Comparison of ENCODE assay signal across 8 mouse cellular contexts in the genomic region with DNA sequence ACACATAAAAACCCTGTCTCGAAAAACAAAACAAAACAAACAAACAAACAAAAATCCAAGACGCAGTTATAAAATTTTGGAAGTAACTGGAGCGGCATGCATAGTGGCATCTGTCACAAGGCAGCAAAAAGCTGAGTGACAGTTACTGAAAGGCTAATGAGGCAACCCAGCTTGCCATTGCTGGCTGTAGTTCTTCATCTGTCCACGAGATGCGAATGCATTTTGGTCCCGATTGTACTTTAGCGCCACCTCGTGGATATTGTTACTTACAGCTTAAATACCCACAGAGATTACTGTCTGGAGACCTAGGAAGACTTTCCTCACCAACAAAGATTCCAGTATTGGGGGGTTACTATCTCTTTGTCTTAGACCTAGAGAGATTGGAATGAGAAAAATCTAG. TPM values are rescaled to one million over a fixed set of nuclear protein-coding genes. Genes with fewer than 3 reads are reported as not detected.
DNase-seq lines count a peak whose midpoint lies in the region; ATAC-seq and TF ChIP-seq lines count a peak whose summit lies in the region.

No protein-coding gene starts in this region.

- H3K9me3 ChIP-seq in limb, embryonic 10.5 days (replicated peaks) = no peaks in the 10 kb centered on the region
- no peaks in the 10 kb centered on the region for H3K9me3 ChIP-seq in neural tube, embryonic 13.5 days

- no peak overlapping the region for H3K4me3 ChIP-seq in limb, embryonic 10.5 days
- H3K4me3 ChIP-seq in neural tube, embryonic 13.5 days = no peak overlapping the region

- H3K4me1 ChIP-seq in limb, embryonic 10.5 days = peaks cover 20% of the 10 kb centered on the region
- peaks cover 22% of the 10 kb centered on the region for H3K4me1 ChIP-seq in neural tube, embryonic 13.5 days (replicated peaks)

- no peaks in the 10 kb centered on the region for H3K27me3 ChIP-seq in limb, embryonic 10.5 days (ENCODE audit: low read depth, poor library complexity, severe bottlenecking)
- no peaks in the 10 kb centered on the region for H3K27me3 ChIP-seq in neural tube, embryonic 13.5 days

- peak; percentile 70 for DNase-seq in right cerebral cortex, adult 18-20 months
- no peak for DNase-seq in right cerebral cortex, postnatal 25 days
- peak; percentile 96 for DNase-seq in brain, embryonic 14.5 days (ENCODE audit: low read depth)
- DNase-seq in fat pad, adult 2 months (ENCODE audit: extremely low read depth, low read depth, low spot score) = peak; percentile 51
- DNase-seq in limb, embryonic 10.5 days (ENCODE audit: low spot score) = peak; percentile 72
- DNase-seq in thymus, postnatal 0 days (ENCODE audit: low spot score) = peak; percentile 94

- 20% methylated on average over 8 of the region's 8 CpGs for WGBS in limb, embryonic 10.5 days
- 19% methylated on average over 8 of the region's 8 CpGs for WGBS in neural tube, embryonic 13.5 days

- H3K9ac ChIP-seq in neural tube, embryonic 13.5 days = no peak overlapping the region

- no peak overlapping the region for H3K27ac ChIP-seq in limb, embryonic 10.5 days
- no peak overlapping the region for H3K27ac ChIP-seq in neural tube, embryonic 13.5 days (replicated peaks)

- H3K4me2 ChIP-seq in neural tube, embryonic 13.5 days = no peak overlapping the region

- ATAC-seq in inflammation-experienced regulatory T-cells, adult 6 months = peak; percentile 88
- peak; percentile 23; the same call in 1 of the 2 replicates for ATAC-seq in neural tube, embryonic 13.5 days (ENCODE audit: low read depth)

- peak; percentile 93 for TF ChIP-seq CTCF in brain, embryonic 14.5 days (IDR thresholded peaks at IDR 0.05; ENCODE audit: borderline replicate concordance, extremely low read depth, insufficient read depth, insufficient read length)

- peaks cover 9% of the 10 kb centered on the region for H3K36me3 ChIP-seq in limb, embryonic 10.5 days
- H3K36me3 ChIP-seq in neural tube, embryonic 13.5 days = peaks cover 9% of the 10 kb centered on the region; the same call in 1 of the 2 replicates

- no peak for TF ChIP-seq POLR2A in brain, embryonic 14.5 days (IDR thresholded peaks at IDR 0.05; ENCODE audit: borderline replicate concordance, extremely low read depth, insufficient read depth, insufficient read length, poor library complexity, severe bottlenecking)

RNA-seq across cellular contexts. Expression of a gene that starts 1.2 kb away (rescaled TPM):
- 36.3 and 49.9 TPM in 2 replicates for polyA plus RNA-seq in brain, embryonic 14.5 days (2012; rRNA removed)
- 10 to 100 TPM in 2 of 3 experiments, 1 to 10 TPM in 1; 9.6 to 13.7 (median 12.9) TPM for polyA plus RNA-seq in inflammation-experienced regulatory T-cells, adult 6 months (2017; shearing (Covaris generic))
- 70.0 and 79.1 TPM in 2 replicates for polyA plus RNA-seq in limb, embryonic 10.5 days (2016; fragmentation: Nextera tagmentation; extraction: Ambion mirVana)
- 71.4 and 78.4 TPM in 2 replicates for polyA plus RNA-seq in neural tube, embryonic 13.5 days (2015; fragmentation: Nextera tagmentation; extraction: Ambion mirVana)
- polyA plus RNA-seq in thymus, postnatal 0 days (2015; fragmentation: Nextera tagmentation; extraction: Ambion mirVana) = 48.3 and 49.5 TPM in 2 replicates

RNA-seq across cellular contexts. Expression of a gene that starts 26.2 kb away (rescaled TPM):
- polyA plus RNA-seq in brain, embryonic 14.5 days (2012; rRNA removed) = 22.2 and 27.3 TPM in 2 replicates
- 10 to 100 TPM in 2 of 3 experiments, 1 to 10 TPM in 1; 9.1 to 20.9 (median 18.5) TPM for polyA plus RNA-seq in inflammation-experienced regulatory T-cells, adult 6 months (2017; shearing (Covaris generic))
- 9.3 and 10.2 TPM in 2 replicates for polyA plus RNA-seq in limb, embryonic 10.5 days (2016; fragmentation: Nextera tagmentation; extraction: Ambion mirVana)
- polyA plus RNA-seq in neural tube, embryonic 13.5 days (2015; fragmentation: Nextera tagmentation; extraction: Ambion mirVana) = 5.1 and 7.1 TPM in 2 replicates
- polyA plus RNA-seq in thymus, postnatal 0 days (2015; fragmentation: Nextera tagmentation; extraction: Ambion mirVana) = 5.7 and 7.7 TPM in 2 replicates

RNA-seq across cellular contexts. Expression of a gene that starts 45.4 kb away (rescaled TPM):
- 0.38 and 0.39 TPM in 2 replicates for polyA plus RNA-seq in brain, embryonic 14.5 days (2012; rRNA removed)
- not detected for polyA plus RNA-seq in inflammation-experienced regulatory T-cells, adult 6 months (2017; shearing (Covaris generic))
- polyA plus RNA-seq in limb, embryonic 10.5 days (2016; fragmentation: Nextera tagmentation; extraction: Ambion mirVana) = not detected in 2 replicates
- polyA plus RNA-seq in neural tube, embryonic 13.5 days (2015; fragmentation: Nextera tagmentation; extraction: Ambion mirVana) = 0.08 TPM in 1 of 2 replicates, not detected in the other
- polyA plus RNA-seq in thymus, postnatal 0 days (2015; fragmentation: Nextera tagmentation; extraction: Ambion mirVana) = 0.12 and 0.23 TPM in 2 replicates
